Comparison of ENCODE assay signal across 22 mouse cellular contexts in genomic region chr13:6288109-6288508, GRCm38 (mm10).
A peak's percentile ranks its signal among the peaks of the same experiment; 100 is the strongest.
DNase-seq lines count a peak whose midpoint lies in the region; ATAC-seq lines count a peak whose summit lies in the region.
"Had no signal": no experiment of that assay in that cellular context is flagged by ENCODE, and none has a peak within 500 bp of the region (broad histone marks: within the 10 kb centered on the region; RNA-seq: fewer than 3 reads in every experiment).

No protein-coding gene starts in this region.

- no peaks in the 10 kb centered on the region for H3K9me3 ChIP-seq in hindbrain, embryonic 15.5 days
- H3K9me3 ChIP-seq in hindbrain, embryonic 16.5 days (ENCODE audit: control insufficient read depth, low read length): no peaks in the 10 kb centered on the region
- no peaks in the 10 kb centered on the region for H3K9me3 ChIP-seq in neural tube, embryonic 14.5 days (ENCODE audit: control insufficient read depth, low read length)
- H3K9me3 ChIP-seq in neural tube, embryonic 15.5 days (replicated peaks): no peaks in the 10 kb centered on the region
- H3K9me3 ChIP-seq: embryonic facial prominence, embryonic 13.5 days; embryonic facial prominence, embryonic 15.5 days; forebrain, embryonic 10.5 days; forebrain, embryonic 12.5 days had no signal

- 0 out of 2 replicates have a peak, but pooled peaks have one; percentile 30 for ATAC-seq in hindbrain, embryonic 15.5 days (ENCODE audit: low FRiP score, low read depth)
- ATAC-seq in hindbrain, embryonic 16.5 days: no peak
- peak; percentile 74; the same call in 1 of the 2 replicates for ATAC-seq in neural tube, embryonic 14.5 days (ENCODE audit: low read depth)
- ATAC-seq in neural tube, embryonic 15.5 days (ENCODE audit: low FRiP score): peak; percentile 61; the same call in 1 of the 2 replicates
- ATAC-seq: forebrain, embryonic 14.5 days had no signal

- no peaks in the 10 kb centered on the region for H3K36me3 ChIP-seq in hindbrain, embryonic 15.5 days
- no peaks in the 10 kb centered on the region for H3K36me3 ChIP-seq in hindbrain, embryonic 16.5 days (ENCODE audit: control insufficient read depth, insufficient read depth, low read length)
- no peaks in the 10 kb centered on the region for H3K36me3 ChIP-seq in neural tube, embryonic 14.5 days (ENCODE audit: control insufficient read depth, insufficient read depth, low read length)
- no peaks in the 10 kb centered on the region for H3K36me3 ChIP-seq in neural tube, embryonic 15.5 days
- H3K36me3 ChIP-seq: embryonic facial prominence, embryonic 13.5 days; embryonic facial prominence, embryonic 15.5 days; forebrain, embryonic 10.5 days; forebrain, embryonic 12.5 days had no signal

- no peaks in the 10 kb centered on the region for H3K27me3 ChIP-seq in hindbrain, embryonic 15.5 days
- no peaks in the 10 kb centered on the region for H3K27me3 ChIP-seq in hindbrain, embryonic 16.5 days (replicated peaks; ENCODE audit: control insufficient read depth, insufficient read depth, low read length)
- no peaks in the 10 kb centered on the region for H3K27me3 ChIP-seq in neural tube, embryonic 14.5 days (ENCODE audit: control insufficient read depth, insufficient read depth, low read length)
- no peaks in the 10 kb centered on the region for H3K27me3 ChIP-seq in neural tube, embryonic 15.5 days (replicated peaks)
- H3K27me3 ChIP-seq: embryonic facial prominence, embryonic 13.5 days; embryonic facial prominence, embryonic 15.5 days; forebrain, embryonic 12.5 days had no signal

- no peak overlapping the region for H3K9ac ChIP-seq in hindbrain, embryonic 15.5 days
- H3K9ac ChIP-seq in hindbrain, embryonic 16.5 days (ENCODE audit: low read depth, low read length): no peak overlapping the region
- H3K9ac ChIP-seq in neural tube, embryonic 14.5 days (replicated peaks; ENCODE audit: low read depth, low read length): no peak overlapping the region
- no peak overlapping the region for H3K9ac ChIP-seq in neural tube, embryonic 15.5 days (replicated peaks)
- H3K9ac ChIP-seq: embryonic facial prominence, embryonic 13.5 days; embryonic facial prominence, embryonic 15.5 days; forebrain, embryonic 12.5 days had no signal

- H3K27ac ChIP-seq in hindbrain, embryonic 15.5 days (replicated peaks): no peak overlapping the region
- no peak overlapping the region for H3K27ac ChIP-seq in hindbrain, embryonic 16.5 days (ENCODE audit: low read depth, low read length)
- H3K27ac ChIP-seq in neural tube, embryonic 14.5 days (ENCODE audit: low read depth, low read length): no peak overlapping the region
- no peak overlapping the region for H3K27ac ChIP-seq in neural tube, embryonic 15.5 days (replicated peaks)
- H3K27ac ChIP-seq: embryonic facial prominence, embryonic 13.5 days; embryonic facial prominence, embryonic 15.5 days; forebrain, embryonic 10.5 days; forebrain, embryonic 12.5 days had no signal

- H3K4me2 ChIP-seq in hindbrain, embryonic 15.5 days: no peak overlapping the region
- no peak overlapping the region for H3K4me2 ChIP-seq in hindbrain, embryonic 16.5 days (ENCODE audit: low read length)
- H3K4me2 ChIP-seq in neural tube, embryonic 14.5 days (ENCODE audit: low read depth, low read length): no peak overlapping the region
- no peak overlapping the region for H3K4me2 ChIP-seq in neural tube, embryonic 15.5 days
- H3K4me2 ChIP-seq: embryonic facial prominence, embryonic 13.5 days; embryonic facial prominence, embryonic 15.5 days; forebrain, embryonic 12.5 days had no signal

- no peak overlapping the region for H3K4me3 ChIP-seq in hindbrain, embryonic 15.5 days
- H3K4me3 ChIP-seq in hindbrain, embryonic 16.5 days (ENCODE audit: low read length): no peak overlapping the region
- no peak overlapping the region for H3K4me3 ChIP-seq in neural tube, embryonic 14.5 days (ENCODE audit: low read depth, low read length)
- H3K4me3 ChIP-seq in neural tube, embryonic 15.5 days (replicated peaks): no peak overlapping the region
- H3K4me3 ChIP-seq: embryonic facial prominence, embryonic 13.5 days; embryonic facial prominence, embryonic 15.5 days; erythroblast, embryonic 14.5 days; forebrain, embryonic 10.5 days; forebrain, embryonic 12.5 days had no signal

- H3K4me1 ChIP-seq in hindbrain, embryonic 15.5 days (replicated peaks): no peaks in the 10 kb centered on the region
- no peaks in the 10 kb centered on the region for H3K4me1 ChIP-seq in hindbrain, embryonic 16.5 days (ENCODE audit: control insufficient read depth, insufficient read depth, low read depth, low read length)
- no peaks in the 10 kb centered on the region for H3K4me1 ChIP-seq in neural tube, embryonic 14.5 days (ENCODE audit: control insufficient read depth, insufficient read depth, low read length)
- no peaks in the 10 kb centered on the region for H3K4me1 ChIP-seq in neural tube, embryonic 15.5 days
- H3K4me1 ChIP-seq: embryonic facial prominence, embryonic 13.5 days; embryonic facial prominence, embryonic 15.5 days; forebrain, embryonic 10.5 days; forebrain, embryonic 12.5 days had no signal

- DNase-seq in neural tube, embryonic 10.5 days (ENCODE audit: extremely low spot score, low spot score): no peak
- DNase-seq in gastrocnemius, postnatal 10 days: no peak
- DNase-seq: adrenal gland, adult 2 months; adrenal gland, postnatal 10 days; adrenal gland, postnatal 25 days; cerebellum, adult 11 months; cerebellum, adult 18-20 months; cerebellum, adult 8-10 months; cerebellum, adult 9-11 months; cerebellum, postnatal 14 days; cerebellum, postnatal 36 days; embryo, embryonic 11 days had no signal

- WGBS in hindbrain, embryonic 15.5 days: 74% methylated on average over 6 of the region's 6 CpGs
- 71% methylated on average over 6 of the region's 6 CpGs for WGBS in hindbrain, embryonic 16.5 days
- WGBS in neural tube, embryonic 14.5 days: 58% methylated on average over 6 of the region's 6 CpGs
- WGBS in neural tube, embryonic 15.5 days: 55% methylated on average over 6 of the region's 6 CpGs
